Mouse (Mus musculus) liver, adult 2 months (tissue): Measurements from ENCODE around the gene Sept12.

Experiments used
- CTCF ChIP-seq: fragments of 200-500 bp; IDR thresholded peaks from 2 replicates; pipeline ENCODE4 v1.5.1; 2011; ENCODE audit warnings: low read depth, low read length, control low read depth
- POLR2A ChIP-seq: fragments of 200-500 bp; IDR thresholded peaks from 2 replicates; pipeline ENCODE4 v1.6.1; 2011; ENCODE audit warnings: low read length, control low read depth; ENCODE audit not compliant: insufficient read depth; ENCODE audit errors: extremely low read depth

DNA sequence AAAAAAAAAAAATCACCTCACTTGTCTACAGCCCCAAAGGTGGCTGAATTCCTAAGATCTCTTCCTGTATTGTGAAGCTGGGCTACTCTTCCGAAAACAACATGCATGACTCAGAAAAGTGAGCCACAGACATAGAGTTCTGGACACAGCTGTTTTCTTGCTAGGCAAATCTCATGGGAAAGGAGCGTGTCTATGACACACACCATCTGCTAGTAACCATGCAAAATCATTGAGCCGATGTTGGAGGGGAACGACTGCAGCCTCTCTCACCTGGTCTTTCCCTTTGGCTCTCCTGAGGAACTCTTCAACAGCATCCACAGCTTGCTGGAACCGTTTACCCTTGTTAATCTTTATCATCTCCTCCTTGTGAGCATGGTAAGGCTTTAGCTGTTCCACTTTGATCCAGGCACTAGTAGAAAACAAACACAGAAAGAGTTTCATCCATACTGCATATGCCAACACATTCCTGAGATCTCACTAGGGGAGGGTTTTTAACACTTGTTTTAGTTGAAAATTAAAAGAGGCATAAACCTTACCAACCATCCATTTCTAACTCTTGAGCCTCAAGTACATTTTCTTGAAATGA is 39.1 kb upstream of the Sept12 start:
- no peak for TF ChIP-seq POLR2A
- no peak for TF ChIP-seq CTCF
